Mouse (Mus musculus) lung, postnatal 0 days (tissue): ENCODE data around the gene Aif1.

ENCODE experiments used
- CTCF ChIP-seq: IDR thresholded peaks from 2 replicates; pipeline ENCODE4 v1.5.1; 2016; ENCODE audit warnings: antibody characterized with exemption, mild to moderate bottlenecking
- EP300 ChIP-seq: IDR thresholded peaks from 2 replicates; pipeline ENCODE4 v1.6.1; 2016; ENCODE audit warnings: antibody characterized with exemption, mild to moderate bottlenecking, control low read depth

DNA sequence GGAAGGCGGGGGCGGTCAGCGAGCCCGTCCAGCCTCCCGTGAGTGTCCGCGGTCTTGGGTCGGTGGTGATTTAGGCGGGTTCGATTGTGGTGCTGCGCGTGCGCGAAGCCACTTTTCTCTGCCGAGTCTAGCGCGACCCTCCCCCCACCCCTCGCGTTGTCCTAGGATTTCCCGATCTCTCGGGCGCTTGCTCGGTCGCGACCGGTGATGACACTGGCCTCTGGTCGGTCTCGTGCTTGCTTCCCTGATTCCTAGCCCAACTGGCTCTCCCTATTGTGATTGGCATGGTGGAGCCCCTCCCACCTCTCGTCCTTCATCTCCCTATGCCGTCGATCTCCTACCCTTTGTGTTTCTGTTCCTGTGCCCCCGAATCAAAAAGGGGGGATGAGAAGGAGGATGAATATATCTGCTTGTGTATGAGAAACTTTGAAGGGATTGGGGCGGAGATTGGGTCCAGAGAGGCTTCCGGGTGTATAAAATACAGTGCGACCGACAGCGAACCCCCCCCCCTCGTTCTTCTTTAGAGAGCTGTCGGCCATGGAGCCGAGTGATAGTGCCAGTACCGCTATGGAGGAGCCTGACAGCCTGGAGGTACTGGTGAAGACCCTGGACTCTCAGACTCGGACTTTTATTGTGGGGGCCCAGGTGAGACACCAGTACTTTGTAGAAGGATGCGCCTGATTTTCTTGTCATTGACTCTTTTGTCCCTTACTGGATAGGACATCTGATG lies 40.1 kb downstream of the Aif1 start:
- TF ChIP-seq CTCF, result no peak
- no peak for TF ChIP-seq EP300
